Mouse (Mus musculus) gastrocnemius, postnatal 14 days (tissue): ENCODE data around the gene Sulf2. TPM values are rescaled to one million over a fixed set of nuclear protein-coding genes. Genes with fewer than 3 reads are reported as not detected.
A peak's percentile ranks its signal among the peaks of the same experiment; 100 is the strongest.

Experiments used
- DNase-seq: peaks from one replicate; pipeline ENCODE4 v3.0.0; 2021; ENCODE audit warnings: mixed read lengths
- intact Hi-C: fragments of 180-260 bp; cut with DNase I; formaldehyde crosslinking; loops from one replicate; pipeline ENCODE4 v1.15.1; 2025; ENCODE audit warnings: low total_unique reads
- total RNA-seq, 2 experiments: library from RNA; stranded (reverse); gene quantifications; 2 replicates each; pipeline ENCODE4 v1.2.3; 2021

Gene Sulf2
- total RNA-seq, 2 experiments from 2014 or later: 15.3 to 19.6 TPM

GRCm38 (mm10) chr2:166153399-166153793 lies 2.1 kb downstream of the Sulf2 start:
- intact Hi-C loops: loop anchor here (5.0 kb wide), 1 partner anchor 409 kb away; no protein-coding TSS in a partner anchor
- DNase-seq: no peak

- intact Hi-C loops: loop anchor here (5.0 kb wide), 1 partner anchor 409 kb away; no protein-coding TSS in a partner anchor
- DNase-seq: no peak
Observed at GRCm38 (mm10) chr2:166152734-166153398, 2.6 kb downstream of the Sulf2 start.

DNA sequence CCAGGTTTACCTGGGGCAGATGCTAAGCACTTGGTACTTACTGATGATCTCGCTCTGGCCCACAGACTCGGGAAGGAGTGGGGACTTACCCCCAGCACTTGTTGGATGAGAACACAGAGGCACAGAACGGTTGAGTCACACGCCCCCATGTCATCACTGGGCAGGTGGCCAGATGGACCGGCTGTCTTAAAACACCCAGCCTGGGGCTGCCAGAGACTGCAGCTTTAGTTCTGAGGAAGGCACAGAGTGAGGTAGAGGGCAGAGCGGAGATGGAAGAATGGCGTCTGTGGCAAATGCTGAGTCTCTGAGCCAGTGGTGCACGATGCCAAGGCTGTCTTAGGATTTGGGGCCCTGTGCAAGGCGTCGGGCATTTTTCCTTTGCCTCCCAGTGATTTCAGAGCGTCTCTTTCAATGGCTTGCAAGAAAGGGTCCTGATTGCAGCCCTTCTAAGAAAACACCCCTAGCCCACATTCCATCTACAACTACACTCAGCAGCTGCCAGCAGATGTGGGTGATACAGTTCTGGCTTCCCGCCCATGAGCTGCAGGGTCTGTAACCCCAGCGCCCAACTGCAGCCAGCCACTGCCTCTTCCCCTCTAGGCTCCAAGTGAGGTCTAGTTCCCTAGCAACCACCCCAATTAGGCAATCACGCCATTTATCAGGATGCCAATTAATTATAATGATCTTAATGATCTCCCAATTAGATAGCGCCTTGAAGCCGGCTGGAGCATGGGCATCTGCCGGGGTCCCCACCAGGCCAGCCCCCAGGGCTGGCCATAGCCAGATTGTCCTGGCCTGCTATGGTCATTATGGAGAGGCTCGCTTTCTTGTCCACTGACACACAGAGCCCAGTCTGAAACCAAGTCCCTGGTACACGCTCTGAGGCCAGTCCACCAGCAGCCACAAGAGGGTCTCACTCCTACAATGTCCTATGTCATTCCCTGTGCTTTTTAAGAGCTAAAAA lies 3.7 kb downstream of the Sulf2 start:
- peak; percentile 90 for DNase-seq
- intact Hi-C loops: loop anchor here (5.0 kb wide), 1 partner anchor 411 kb away; no protein-coding TSS in a partner anchor

DNA sequence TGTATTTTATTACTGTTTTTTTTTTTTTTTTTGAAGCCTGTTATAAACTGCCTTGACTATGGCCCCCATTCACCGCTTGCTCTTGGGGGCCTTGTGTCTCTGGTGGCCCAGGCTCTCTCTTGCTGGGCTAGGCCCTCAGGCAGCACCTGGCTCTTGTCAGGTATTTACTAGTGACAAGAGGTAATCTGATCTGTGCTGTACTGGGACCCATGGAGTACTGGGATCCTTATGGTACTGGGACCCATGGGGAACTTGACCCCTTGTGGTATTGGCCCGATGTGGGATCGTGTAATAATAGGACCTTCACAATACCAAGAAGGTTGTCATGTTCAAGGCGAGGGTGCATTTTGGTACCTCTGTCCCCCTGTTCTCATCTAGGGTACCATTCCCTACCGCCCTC lies 4.9 kb downstream of the Sulf2 start:
- no peak for DNase-seq
- intact Hi-C loops: loop anchor here (5.0 kb wide), 1 partner anchor 412 kb away; no protein-coding TSS in a partner anchor

DNA sequence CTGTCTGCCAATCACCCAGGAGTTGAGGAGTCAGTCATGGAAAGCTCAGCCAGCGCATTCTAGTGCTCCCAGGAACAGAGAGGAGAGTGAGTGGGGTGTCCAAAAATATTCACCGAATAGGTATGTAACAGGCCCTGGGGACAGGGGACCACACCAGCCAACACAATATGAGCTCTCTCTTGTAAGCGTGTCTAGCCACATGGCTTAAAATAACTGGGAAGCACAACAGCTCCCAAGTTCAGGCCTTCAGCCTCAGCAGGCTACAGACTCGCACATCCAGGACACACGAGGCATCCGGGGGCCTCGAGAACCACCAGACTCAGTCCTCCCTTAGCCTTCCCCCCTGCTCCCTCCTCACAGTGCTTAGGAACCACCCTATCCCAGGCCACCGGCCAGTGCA lies 6.0 kb downstream of the Sulf2 start:
- DNase-seq: no peak
- intact Hi-C loops: no loop called here

DNA sequence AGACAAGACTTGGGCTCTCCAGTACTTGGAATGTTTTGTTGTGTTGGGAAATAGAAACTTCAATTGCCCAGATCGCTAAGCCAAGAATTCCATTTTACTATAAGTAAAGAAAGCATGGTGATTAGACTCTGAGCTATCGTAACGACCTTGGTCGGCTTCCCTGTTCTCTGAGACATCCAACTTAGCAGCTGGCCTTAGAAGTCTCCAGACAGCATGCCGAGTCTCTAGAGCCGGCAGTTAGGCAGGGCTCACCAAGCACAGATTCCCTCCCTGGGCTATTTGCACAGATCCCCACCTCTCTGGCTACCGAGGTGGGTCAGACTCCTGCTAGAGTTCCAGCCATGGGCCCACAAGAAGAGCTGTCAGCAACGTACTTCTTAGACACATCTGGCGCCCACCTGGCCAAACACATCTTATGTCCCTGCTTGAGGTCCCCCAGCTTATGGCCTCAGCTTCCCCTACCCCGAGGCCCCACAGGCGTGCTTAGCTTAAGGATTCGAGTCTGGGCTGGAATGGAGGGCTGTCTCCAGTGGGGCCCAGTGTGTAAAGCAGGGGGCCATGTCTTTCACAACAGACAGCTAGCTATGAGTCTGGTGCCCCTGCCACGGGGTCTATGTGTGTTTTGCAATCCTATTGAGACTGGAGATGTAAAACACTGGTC lies 6.7 kb downstream of the Sulf2 start:
- intact Hi-C loops: no loop called here

GRCm38 (mm10) chr2:166147930-166148651 lies 7.4 kb downstream of the Sulf2 start:
- intact Hi-C loops: no loop called here
- no peak for DNase-seq

More for the DNA sequence above, 6.7 kb downstream of the Sulf2 start:
- no peak for DNase-seq

- no peak for DNase-seq
- intact Hi-C loops: no loop called here
Observed at GRCm38 (mm10) chr2:166146446-166146845, 9.0 kb downstream of the Sulf2 start.

GRCm38 (mm10) chr2:166145031-166145430 lies 10.4 kb downstream of the Sulf2 start:
- no peak for DNase-seq
- intact Hi-C loops: no loop called here

DNA sequence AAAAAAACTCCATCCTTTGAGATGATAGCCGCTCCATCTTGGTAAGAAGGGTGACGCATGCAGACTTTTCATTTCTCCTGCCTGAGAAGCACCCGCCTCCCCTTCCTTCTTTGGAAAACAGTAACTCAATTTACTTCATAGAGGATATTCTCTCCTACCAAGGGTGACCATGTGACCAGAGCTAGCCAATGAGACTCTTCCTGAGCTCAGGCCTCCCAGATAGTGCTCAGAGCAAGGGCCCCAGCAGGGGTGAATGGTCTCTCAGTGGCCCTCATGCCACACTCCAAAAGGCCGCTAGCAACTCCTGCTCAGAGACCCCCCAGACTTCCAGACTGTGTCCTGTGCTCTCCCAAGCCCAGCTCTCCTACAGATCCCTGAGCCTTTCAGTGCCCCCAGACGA lies 11.6 kb downstream of the Sulf2 start:
- no peak for DNase-seq
- intact Hi-C loops: no loop called here

GRCm38 (mm10) chr2:166142561-166143112 lies 12.8 kb downstream of the Sulf2 start:
- DNase-seq: peak; percentile 36
- intact Hi-C loops: no loop called here

- DNase-seq: no peak
- intact Hi-C loops: no loop called here
Observed at GRCm38 (mm10) chr2:166141910-166142309, 13.6 kb downstream of the Sulf2 start.

DNA sequence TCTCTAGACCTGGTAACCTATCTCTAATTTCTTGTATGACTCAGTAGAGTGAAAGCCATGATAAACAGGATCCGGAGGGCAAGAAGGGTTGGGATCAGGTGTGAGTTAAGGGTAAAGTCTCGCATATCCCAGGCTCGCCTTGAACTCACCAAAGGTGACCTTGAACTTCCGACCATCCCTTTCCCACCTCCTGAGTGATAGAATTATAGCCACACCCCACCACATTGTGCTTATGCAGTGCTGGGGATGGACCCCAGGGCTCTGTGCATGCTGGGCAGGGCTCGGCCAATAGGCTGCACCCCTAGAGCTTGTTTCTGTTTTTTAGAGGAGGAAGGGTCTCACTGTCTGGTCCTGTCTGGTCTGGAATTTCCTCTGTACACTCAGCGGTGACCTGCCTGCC lies 14.4 kb downstream of the Sulf2 start:
- no peak for DNase-seq
- intact Hi-C loops: no loop called here

- intact Hi-C loops: no loop called here
- DNase-seq: peak; percentile 74
Observed at GRCm38 (mm10) chr2:166140427-166140826, 15.0 kb downstream of the Sulf2 start.

DNA sequence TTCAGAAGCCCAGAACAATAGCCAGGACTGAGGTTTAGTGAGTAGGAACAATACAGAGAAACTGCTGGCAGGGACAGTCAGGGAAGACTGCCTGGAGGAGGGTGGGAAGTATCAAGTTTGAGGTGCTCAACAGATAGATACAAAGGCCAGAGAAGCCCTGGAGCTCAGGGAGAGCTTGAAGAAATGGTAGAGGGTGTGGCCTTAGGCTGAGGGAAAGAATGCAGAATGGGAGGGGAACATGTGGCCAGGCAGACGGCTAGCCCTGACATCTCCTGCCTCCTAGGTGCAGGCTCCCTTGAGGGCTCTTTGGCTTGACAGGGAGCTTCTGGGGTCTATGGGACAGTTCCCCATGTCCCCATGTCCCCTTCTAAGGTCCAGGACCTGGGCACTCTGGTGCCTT lies 17.2 kb downstream of the Sulf2 start:
- DNase-seq: no peak
- intact Hi-C loops: no loop called here

DNA sequence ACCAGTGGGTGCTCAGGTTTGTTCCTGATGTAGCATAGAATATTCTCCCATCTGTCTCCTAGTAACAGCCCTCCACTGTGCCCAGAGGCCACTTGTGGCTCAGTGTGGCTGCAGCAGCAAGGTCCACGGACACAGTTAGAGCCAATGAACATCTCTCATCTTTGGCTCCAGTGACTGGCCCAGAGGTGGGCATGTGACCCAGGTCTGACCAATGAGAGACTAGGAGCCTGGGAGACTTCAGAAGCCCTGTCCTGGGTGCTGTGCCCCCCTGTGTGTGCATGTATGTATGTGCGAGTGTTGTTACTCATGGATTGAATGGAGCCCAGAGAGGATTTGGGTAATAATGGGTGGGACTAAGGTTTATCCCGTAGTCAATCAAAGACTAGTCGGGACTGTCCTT lies 18.0 kb downstream of the Sulf2 start:
- no peak for DNase-seq
- intact Hi-C loops: no loop called here

DNA sequence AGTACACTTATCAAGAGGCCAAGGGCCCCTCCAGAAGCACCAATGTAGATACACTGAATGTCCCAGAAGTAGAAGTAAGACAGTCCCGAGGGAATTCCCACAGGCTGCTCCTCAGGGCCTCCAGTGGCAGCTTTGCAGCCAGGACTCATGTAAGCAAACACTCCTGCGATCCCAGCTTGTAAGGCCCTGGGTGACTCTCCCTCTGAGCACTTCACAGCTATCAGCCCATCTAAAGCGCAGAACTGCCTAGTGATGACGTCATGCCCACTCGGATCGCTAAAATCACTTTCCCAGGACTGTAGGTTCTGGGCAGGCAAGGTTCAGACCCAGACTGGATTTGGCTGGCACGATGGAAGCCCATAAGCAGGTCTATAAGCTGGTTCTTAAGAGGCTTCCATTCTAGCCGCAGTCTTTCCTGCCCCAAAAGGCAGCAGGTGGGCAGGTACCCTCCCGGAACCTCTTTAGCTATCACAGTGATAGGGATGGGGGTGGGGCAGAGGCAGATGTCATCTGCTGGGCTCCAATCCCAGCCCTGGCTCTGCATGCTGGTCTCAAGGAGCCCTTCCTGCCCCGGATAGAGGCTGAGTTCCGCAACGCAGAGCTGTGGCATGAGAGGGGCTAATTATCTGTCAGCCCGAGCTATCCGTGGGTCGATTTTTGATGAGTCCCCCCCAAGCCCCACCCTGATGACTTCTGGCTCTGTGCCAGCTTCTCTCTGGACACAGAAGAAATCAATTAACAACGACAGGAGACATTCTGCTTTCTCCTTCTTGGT lies 19.6 kb downstream of the Sulf2 start:
- DNase-seq: no peak
- intact Hi-C loops: no loop called here

DNA sequence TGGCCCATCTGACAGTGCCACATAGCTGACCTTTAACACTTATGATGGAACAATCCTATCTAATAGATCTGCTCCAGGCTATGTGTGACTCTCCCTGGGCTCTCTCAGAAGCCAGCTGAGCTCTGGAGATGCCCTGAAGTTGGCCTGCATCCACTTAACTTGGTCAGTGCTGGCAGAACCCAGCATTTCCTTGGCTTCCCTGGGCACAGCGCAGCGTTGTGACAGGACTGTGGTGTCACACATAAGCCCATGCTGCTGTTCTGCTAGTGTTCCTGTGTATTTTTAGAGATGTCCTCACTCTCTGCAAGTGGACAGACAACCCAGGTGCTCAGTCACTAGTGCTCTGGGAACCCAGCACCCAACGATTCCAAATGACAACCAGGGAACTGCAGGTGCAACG lies 26.7 kb downstream of the Sulf2 start:
- DNase-seq: no peak
- intact Hi-C loops: no loop called here
